Mouse (Mus musculus) lung, postnatal 0 days (tissue): ENCODE measurements around the gene Bcl2l12.

ENCODE experiments used
- CTCF ChIP-seq: IDR thresholded peaks from 2 replicates; pipeline ENCODE4 v1.5.1; 2016; ENCODE audit warnings: antibody characterized with exemption, mild to moderate bottlenecking
- EP300 ChIP-seq: IDR thresholded peaks from 2 replicates; pipeline ENCODE4 v1.6.1; 2016; ENCODE audit warnings: antibody characterized with exemption, mild to moderate bottlenecking, control low read depth

DNA sequence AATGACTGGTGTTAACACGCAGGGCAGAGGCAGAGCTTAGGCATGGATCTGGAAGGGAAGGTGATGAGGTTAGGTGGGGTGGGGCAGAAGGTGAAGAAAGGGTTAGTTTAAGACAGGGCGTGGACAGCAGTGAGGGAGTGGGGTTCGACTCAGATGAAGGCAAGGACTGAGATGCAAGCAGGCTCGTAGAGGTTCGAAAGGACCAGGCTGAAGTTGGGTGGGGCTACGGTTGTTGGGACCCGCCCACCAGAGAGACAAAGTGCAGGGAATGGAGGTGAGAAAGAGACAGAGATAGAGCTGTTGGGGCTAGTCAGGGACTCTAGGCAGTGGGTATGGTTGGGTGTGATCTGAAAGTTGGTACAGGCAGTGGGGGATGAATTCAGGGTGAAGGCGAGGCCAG, 36.2 kb downstream of the Bcl2l12 start:
- TF ChIP-seq CTCF = no peak
- no peak for TF ChIP-seq EP300
